Mouse (Mus musculus) hindbrain, postnatal 0 days (tissue): ENCODE results near the gene Scarb1. TPM values are rescaled to one million over a fixed set of nuclear protein-coding genes. Genes with fewer than 3 reads are reported as not detected.
"Not testable (repeated sequence)": the region's sequence is repeated elsewhere in the genome, so short reads cannot be mapped to it uniquely, and the experiment has no call there.

Experiments used
- ATAC-seq: fragments of 200-750 bp; cut with Nextera tagmentation; 2 replicates; pipeline ENCODE4 v1.8.0; 2017; ENCODE audit warnings: mild to moderate bottlenecking, moderate TSS enrichment, moderate library complexity
- DNase-seq: peaks from one replicate; pipeline ENCODE4 v3.0.0-alpha.2; 2015; ENCODE audit warnings: low spot score
- H3K27ac ChIP-seq: fragments of 300-500 bp; sonication (generic); 2 replicates; pipeline ENCODE4 v1.5.1; 2014; ENCODE audit warnings: mild to moderate bottlenecking
- H3K27me3 ChIP-seq: fragments of 300-500 bp; sonication (generic); 2 replicates; pipeline ENCODE4 v1.6.1; 2014; ENCODE audit warnings: low read length, mixed read lengths; ENCODE audit not compliant: insufficient read depth
- H3K36me3 ChIP-seq: fragments of 300-500 bp; sonication (generic); 2 replicates; pipeline ENCODE4 v1.6.1; 2014; ENCODE audit warnings: low read length, mixed read lengths; ENCODE audit not compliant: insufficient read depth
- H3K4me1 ChIP-seq: fragments of 300-500 bp; sonication (generic); 2 replicates; pipeline ENCODE4 v1.6.1; 2014; ENCODE audit warnings: antibody characterized with exemption, low read length, mixed read lengths; ENCODE audit not compliant: insufficient read depth
- H3K4me2 ChIP-seq: fragments of 300-500 bp; sonication (generic); 2 replicates; pipeline ENCODE4 v1.6.1; 2014; ENCODE audit warnings: low read depth, mild to moderate bottlenecking, low read length, moderate library complexity, mixed read lengths
- H3K4me3 ChIP-seq: fragments of 300-500 bp; sonication (generic); 2 replicates; pipeline ENCODE4 v1.5.1; 2014; ENCODE audit warnings: low read length
- H3K9ac ChIP-seq: fragments of 300-500 bp; sonication (generic); replicated peaks from 2 replicates; pipeline ENCODE4 v1.6.1; 2014; ENCODE audit warnings: mild to moderate bottlenecking, low read length, moderate library complexity, mixed read lengths
- H3K9me3 ChIP-seq: fragments of 300-500 bp; sonication (generic); 2 replicates; pipeline ENCODE4 v1.6.1; 2016; ENCODE audit warnings: low read length, mixed read lengths
- CTCF ChIP-seq: IDR thresholded peaks from 2 replicates; pipeline ENCODE4 v1.5.1; 2016; ENCODE audit warnings: antibody characterized with exemption, control low read depth, low read depth
- WGBS: fragments of 180-500 bp; shearing (Covaris S2); extraction: QIAGEN DNeasy Blood & Tissue Kit; methylation state at CpG from one replicate; pipeline ENCODE4 v1.1.7; 2014; 5-methylcytosine and 5-hydroxymethylcytosine counted together
- polyA plus RNA-seq: library from polyadenylated mRNA; unstranded; fragments of >200 nt; fragmentation: Nextera tagmentation; extraction: Ambion mirVana; gene quantifications from 2 replicates; pipeline ENCODE4 v1.2.1, GENCODE M21; 2015
- total RNA-seq: library from RNA; depleted of rRNA; stranded (reverse); fragments of >200 nt; gene quantifications from 2 replicates; pipeline ENCODE4 v1.2.3, GENCODE M21; 2014; rRNA removed

Gene Scarb1
- 70.3 and 71.7 TPM in 2 replicates for total RNA-seq
- 53.9 and 56.1 TPM in 2 replicates for polyA plus RNA-seq

DNA sequence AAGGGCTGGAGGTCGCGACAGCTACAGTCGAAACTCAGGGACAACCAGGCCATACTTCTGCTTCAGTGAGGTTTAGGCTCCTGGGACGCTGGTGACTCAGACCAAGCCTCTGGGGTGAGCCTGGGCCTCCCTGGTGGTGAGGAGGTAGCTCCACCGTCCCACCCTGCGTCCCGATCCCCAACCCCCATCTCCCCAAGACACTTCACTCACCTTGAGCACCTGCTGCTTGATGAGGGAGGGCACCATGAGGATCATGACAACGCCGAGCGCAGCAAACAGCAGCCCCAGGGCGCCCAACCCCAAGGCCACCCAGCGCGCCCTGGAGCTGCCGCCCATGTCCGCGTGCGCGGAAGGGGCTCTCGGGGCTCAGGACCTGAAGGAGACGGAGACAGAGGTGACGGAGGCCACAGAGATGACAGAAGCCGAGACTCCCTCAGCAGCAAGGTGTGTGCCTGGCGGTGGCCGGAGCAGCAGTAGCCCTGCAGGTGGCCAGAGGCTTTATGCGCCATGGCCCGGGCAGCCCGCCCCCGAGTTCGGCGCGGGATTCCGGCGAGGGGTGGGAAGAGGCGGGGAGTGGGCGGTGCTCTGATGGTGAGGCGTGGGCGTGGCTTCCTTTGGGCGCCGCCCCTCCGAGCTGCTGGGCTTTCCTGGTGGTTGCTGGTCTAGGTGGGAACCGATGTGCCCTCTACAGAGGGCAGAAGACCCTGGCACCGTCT, at the start of gene Scarb1:
Gene Scarb1, minus strand, starts transcription at position 548 of the 716 bp plus-strand sequence.
- WGBS = under 1% methylated on average over 39 of the region's 42 CpGs
- peak within 1 kb of the TSS; percentile 52 for H3K27ac ChIP-seq
- H3K4me1 ChIP-seq = peaks cover 12% of the 10 kb centered on the region
- H3K27me3 ChIP-seq = no peaks in the 10 kb centered on the region
- H3K9ac ChIP-seq = peak within 1 kb of the TSS; percentile 77
- H3K4me3 ChIP-seq = peak within 1 kb of the TSS; percentile 77
- H3K36me3 ChIP-seq = no peaks in the 10 kb centered on the region
- peak; percentile 86 for ATAC-seq
- peak; percentile 12; the same call in 1 of the 2 replicates for TF ChIP-seq CTCF
- H3K4me2 ChIP-seq = peak within 1 kb of the TSS; percentile 98
- peak; percentile 90 for DNase-seq
- no peaks in the 10 kb centered on the region for H3K9me3 ChIP-seq

DNA sequence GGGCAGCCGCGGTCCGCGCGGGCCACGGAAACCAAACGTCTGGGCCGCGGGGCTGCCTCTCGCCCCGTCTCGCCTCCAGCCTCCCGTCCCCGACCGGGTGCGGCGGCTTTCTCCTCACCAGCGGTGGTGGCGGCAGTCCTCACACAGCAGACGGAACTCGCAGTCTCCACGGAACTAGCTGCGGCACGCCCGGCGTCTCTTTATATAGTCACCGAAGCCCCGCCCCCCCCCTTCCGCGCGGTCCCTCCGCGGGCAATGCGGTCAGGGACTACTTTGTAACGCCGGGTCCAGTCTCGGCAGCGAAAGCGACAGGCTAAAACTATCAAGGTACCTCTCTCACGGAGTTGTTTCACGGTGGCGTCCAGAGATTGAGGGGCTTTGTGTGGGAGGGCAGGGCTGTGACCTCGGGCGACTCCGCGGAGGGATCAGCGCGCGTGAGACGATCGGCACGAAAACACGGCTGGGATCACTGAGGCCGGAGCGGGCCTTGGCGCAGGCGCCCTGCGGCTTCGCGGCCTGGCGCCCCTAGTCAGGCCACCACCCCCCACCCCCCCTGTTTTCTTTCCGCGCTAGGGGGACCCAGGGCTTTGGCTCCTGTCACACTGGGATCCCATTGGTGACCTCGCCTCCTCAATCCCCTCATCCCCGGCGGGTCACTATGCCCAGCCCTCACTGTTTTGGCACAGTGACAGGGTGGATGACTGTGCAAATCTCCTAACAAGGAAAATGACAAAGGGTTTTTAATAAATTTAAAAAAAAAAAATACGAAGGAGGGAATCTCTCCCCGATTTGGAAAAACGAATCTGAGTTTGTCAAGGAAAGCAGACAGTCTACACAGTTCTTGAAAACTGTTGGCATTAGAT, 48.9 kb upstream of the Scarb1 start, which contains the start of gene Ubc:
Gene Ubc, minus strand, starts transcription at position 624 of the 863 bp plus-strand sequence.
- DNase-seq (peak; percentile 94), ATAC-seq (peak; percentile 67)
- peaks cover 12% of the 10 kb centered on the region for H3K36me3 ChIP-seq
- peak within 1 kb of the TSS; percentile 99 for H3K27ac ChIP-seq
- H3K27me3 ChIP-seq = no peaks in the 10 kb centered on the region
- no peaks in the 10 kb centered on the region for H3K9me3 ChIP-seq
- H3K4me3 ChIP-seq = peak within 1 kb of the TSS; percentile 88
- peaks cover 18% of the 10 kb centered on the region for H3K4me1 ChIP-seq
- H3K9ac ChIP-seq = peak within 1 kb of the TSS; percentile 98
- H3K4me2 ChIP-seq = peak within 1 kb of the TSS; percentile 99
- 1% methylated on average over 67 of the region's 69 CpGs for WGBS
- TF ChIP-seq CTCF = no peak

DNA sequence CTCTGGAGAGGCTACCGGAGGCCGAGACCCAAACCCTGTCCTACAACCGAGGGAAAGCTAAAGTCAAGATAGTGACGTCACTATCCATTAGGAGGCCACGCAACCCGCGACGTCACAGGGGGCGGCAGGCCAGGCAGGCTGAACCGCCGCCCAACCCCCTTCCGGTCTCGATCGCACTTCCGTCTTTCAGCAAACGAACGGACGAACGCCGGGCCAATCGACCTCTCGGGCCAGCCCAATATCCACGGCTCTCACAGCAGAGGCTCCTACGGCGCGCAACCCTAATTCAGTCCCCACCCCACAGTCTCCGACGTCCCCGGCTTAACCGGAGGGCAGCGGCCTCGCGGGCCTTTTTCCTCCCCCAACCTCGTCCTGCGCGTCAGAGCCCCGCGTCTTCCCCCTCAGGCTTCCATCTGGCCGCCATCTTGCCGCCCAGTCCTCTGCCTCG, 48.3 kb upstream of the Scarb1 start, which contains the start of gene Gm10382:
Gene Gm10382, plus strand, starts transcription at position 192 of the 448 bp plus-strand sequence.
- H3K9ac ChIP-seq = peak within 1 kb of the TSS; percentile 98
- peak within 1 kb of the TSS; percentile 99 for H3K4me2 ChIP-seq
- peaks cover 18% of the 10 kb centered on the region for H3K4me1 ChIP-seq
- DNase-seq = peak; percentile 85
- peak within 1 kb of the TSS; percentile 88 for H3K4me3 ChIP-seq
- H3K27ac ChIP-seq = peak within 1 kb of the TSS; percentile 99
- TF ChIP-seq CTCF = no peak
- H3K27me3 ChIP-seq = no peaks in the 10 kb centered on the region
- peak; percentile 34 for ATAC-seq
- H3K9me3 ChIP-seq = no peaks in the 10 kb centered on the region
- under 1% methylated on average over 40 of the region's 41 CpGs for WGBS
- peaks cover 17% of the 10 kb centered on the region for H3K36me3 ChIP-seq

DNA sequence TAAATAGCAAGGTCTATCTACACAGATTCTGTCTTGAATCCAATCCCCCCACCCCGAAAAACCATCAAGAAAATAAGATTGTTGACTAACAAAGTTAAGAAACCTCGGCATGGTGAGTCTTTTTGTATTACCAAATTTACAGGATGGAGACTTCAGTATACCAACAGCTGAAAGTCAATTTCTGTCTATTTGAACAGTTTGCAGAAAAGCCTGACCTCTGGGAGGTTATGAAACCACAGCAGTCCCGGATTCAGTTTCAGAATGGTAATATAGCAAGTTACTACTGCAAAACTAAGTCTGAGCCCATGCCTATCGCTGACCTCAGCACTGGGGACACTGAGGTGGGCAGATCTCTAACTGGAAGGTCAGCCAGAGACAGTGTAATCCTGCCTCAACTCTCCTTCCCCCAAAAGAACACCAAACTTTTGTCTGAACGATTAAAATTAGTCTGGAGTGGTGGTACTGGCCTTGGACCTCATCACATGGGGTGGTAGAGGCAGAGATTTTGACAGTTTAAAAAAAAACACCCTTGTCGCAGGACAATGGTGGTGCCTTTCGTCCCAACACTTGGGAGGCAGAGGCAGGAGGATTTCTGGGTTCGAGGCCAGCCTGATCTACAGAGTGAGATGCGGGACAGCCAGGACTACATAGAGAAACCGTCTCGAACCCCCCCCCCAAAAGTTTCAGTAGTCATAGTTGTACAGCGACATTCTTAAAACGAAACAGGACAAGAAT, 47.6 kb upstream of the Scarb1 start:
- WGBS = 22% methylated on average over 13 of the region's 13 CpGs
- peak overlapping the region; percentile 88 for H3K4me3 ChIP-seq
- H3K36me3 ChIP-seq = peaks cover 17% of the 10 kb centered on the region
- H3K27ac ChIP-seq = peak overlapping the region; percentile 99; the same call in 1 of the 2 replicates
- H3K27me3 ChIP-seq = no peaks in the 10 kb centered on the region
- H3K4me2 ChIP-seq = peak overlapping the region; percentile 99
- no peak for DNase-seq
- peak overlapping the region; percentile 98 for H3K9ac ChIP-seq
- H3K4me1 ChIP-seq = peaks cover 13% of the 10 kb centered on the region
- TF ChIP-seq CTCF = no peak
- H3K9me3 ChIP-seq = no peaks in the 10 kb centered on the region
- ATAC-seq = no peak

DNA sequence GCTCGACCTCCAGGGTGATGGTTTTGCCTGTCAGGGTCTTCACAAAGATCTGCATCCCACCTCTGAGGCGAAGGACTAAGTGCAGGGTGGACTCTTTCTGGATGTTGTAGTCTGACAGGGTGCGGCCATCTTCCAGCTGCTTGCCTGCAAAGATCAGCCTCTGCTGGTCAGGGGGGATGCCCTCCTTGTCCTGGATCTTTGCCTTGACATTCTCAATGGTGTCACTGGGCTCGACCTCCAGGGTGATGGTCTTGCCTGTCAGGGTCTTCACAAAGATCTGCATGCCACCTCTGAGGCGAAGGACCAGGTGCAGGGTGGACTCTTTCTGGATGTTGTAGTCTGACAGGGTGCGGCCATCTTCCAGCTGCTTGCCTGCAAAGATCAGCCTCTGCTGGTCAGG, 46.4 kb upstream of the Scarb1 start:
- not testable (repeated sequence) for DNase-seq, H3K9me3 ChIP-seq, H3K27me3 ChIP-seq, H3K4me2 ChIP-seq, ATAC-seq, H3K9ac ChIP-seq, H3K4me3 ChIP-seq, H3K27ac ChIP-seq, H3K4me1 ChIP-seq
- H3K36me3 ChIP-seq = peaks cover 17% of the 10 kb centered on the region
- WGBS = 85% methylated on average over 4 of the region's 6 CpGs
